Mouse (Mus musculus) granulocyte monocyte progenitor cell, adult 5-6 weeks (primary cell): ENCODE data around the gene Gm28044. TPM values are rescaled to one million over a fixed set of nuclear protein-coding genes. Genes with fewer than 3 reads are reported as not detected.

Experiments
- total RNA-seq, 2 experiments: library from RNA; stranded (forward) in 1 of 2; stranded (reverse) in 1 of 2; fragments of 200-712, 200-1000 nt in 1 of 2; fragments of >200 nt in 1 of 2; fragmentation: Nextera tagmentation in 1 of 2; gene quantifications; 2 replicates each; pipeline ENCODE4 v1.2.3; 2014 to 2017

The Gm28044 gene
- total RNA-seq, 2 experiments from 2014 or later, result 4.3 to 8.4 TPM

Other genes starting within 250 kb of the Gm28044 start
- gene Rslcan18, start 244.3 kb downstream of the Gm28044 start, total RNA-seq (2014; fragmentation: Nextera tagmentation), result 2.4 TPM in 1 of 2 replicates, not detected in the other
- 1.8 TPM in 1 of 2 replicates, not detected in the other for gene Rslcan18, start 244.3 kb downstream of the Gm28044 start, total RNA-seq (2017)
- gene Zfp759, start 238.9 kb downstream of the Gm28044 start, total RNA-seq (2014; fragmentation: Nextera tagmentation), result 3.4 and 4.0 TPM in 2 replicates
- 8.4 and 13.4 TPM in 2 replicates for gene Zfp759, start 238.9 kb downstream of the Gm28044 start, total RNA-seq (2017)
- gene Rsl1, start 187.4 kb downstream of the Gm28044 start, total RNA-seq (2014; fragmentation: Nextera tagmentation), result 3.7 and 6.4 TPM in 2 replicates
- 5.6 and 6.6 TPM in 2 replicates for gene Rsl1, start 187.4 kb downstream of the Gm28044 start, total RNA-seq (2017)
- gene Zfp455, start 166.0 kb downstream of the Gm28044 start, total RNA-seq (2014; fragmentation: Nextera tagmentation), result 6.7 and 8.0 TPM in 2 replicates
- 1.9 and 3.0 TPM in 2 replicates for gene Zfp455, start 166.0 kb downstream of the Gm28044 start, total RNA-seq (2017)
- 5.1 and 10.4 TPM in 2 replicates for gene Zfp458, start 82.1 kb downstream of the Gm28044 start, total RNA-seq (2014; fragmentation: Nextera tagmentation)
- 2.1 and 5.2 TPM in 2 replicates for gene Zfp458, start 82.1 kb downstream of the Gm28044 start, total RNA-seq (2017)
- 1.3 and 5.7 TPM in 2 replicates for gene Zfp457, start 54.1 kb downstream of the Gm28044 start, total RNA-seq (2014; fragmentation: Nextera tagmentation)
- 1.7 and 1.8 TPM in 2 replicates for gene Zfp457, start 54.1 kb downstream of the Gm28044 start, total RNA-seq (2017)
- gene Zfp595, start 28.0 kb downstream of the Gm28044 start, total RNA-seq (2014; fragmentation: Nextera tagmentation), result 6.9 and 10.0 TPM in 2 replicates
- 4.4 and 8.9 TPM in 2 replicates for gene Zfp595, start 28.0 kb downstream of the Gm28044 start, total RNA-seq (2017)
- 4.5 and 9.2 TPM in 2 replicates for gene Zfp953, start 69 bp upstream of the Gm28044 start, total RNA-seq (2014; fragmentation: Nextera tagmentation)
- gene Zfp953, start 69 bp upstream of the Gm28044 start, total RNA-seq (2017), result 6.3 and 9.2 TPM in 2 replicates
- gene Gm28041, start 15.2 kb upstream of the Gm28044 start, total RNA-seq (2014; fragmentation: Nextera tagmentation), result 6.1 TPM in 1 of 2 replicates, not detected in the other
- not detected in 2 replicates for gene Gm28041, start 15.2 kb upstream of the Gm28044 start, total RNA-seq (2017)
- gene Zfp456, start 15.3 kb upstream of the Gm28044 start, total RNA-seq (2014; fragmentation: Nextera tagmentation), result 4.1 and 6.3 TPM in 2 replicates
- 1.8 and 5.7 TPM in 2 replicates for gene Zfp456, start 15.3 kb upstream of the Gm28044 start, total RNA-seq (2017)
- 5.4 and 15.3 TPM in 2 replicates for gene Zfp429, start 39.3 kb upstream of the Gm28044 start, total RNA-seq (2014; fragmentation: Nextera tagmentation)
- gene Zfp429, start 39.3 kb upstream of the Gm28044 start, total RNA-seq (2017), result 5.6 and 6.1 TPM in 2 replicates
- gene Zfp459, start 60.9 kb upstream of the Gm28044 start, total RNA-seq (2014; fragmentation: Nextera tagmentation), result 0.60 and 1.1 TPM in 2 replicates
- 0.86 and 0.88 TPM in 2 replicates for gene Zfp459, start 60.9 kb upstream of the Gm28044 start, total RNA-seq (2017)
- 8.4 and 8.7 TPM in 2 replicates for gene Zfp874a, start 91.1 kb upstream of the Gm28044 start, total RNA-seq (2014; fragmentation: Nextera tagmentation)
- gene Zfp874a, start 91.1 kb upstream of the Gm28044 start, total RNA-seq (2017), result 6.6 and 15.0 TPM in 2 replicates
- gene Zfp874b, start 123.7 kb upstream of the Gm28044 start, total RNA-seq (2014; fragmentation: Nextera tagmentation), result 5.8 and 7.3 TPM in 2 replicates
- 4.5 and 8.5 TPM in 2 replicates for gene Zfp874b, start 123.7 kb upstream of the Gm28044 start, total RNA-seq (2017)
- gene Zfp58, start 140.0 kb upstream of the Gm28044 start, total RNA-seq (2014; fragmentation: Nextera tagmentation), result 8.5 and 11.4 TPM in 2 replicates
- 8.3 and 11.9 TPM in 2 replicates for gene Zfp58, start 140.0 kb upstream of the Gm28044 start, total RNA-seq (2017)
- gene Gm26965, start 165.6 kb upstream of the Gm28044 start, total RNA-seq (2014; fragmentation: Nextera tagmentation), result not detected in 2 replicates
- not detected in 2 replicates for gene Gm26965, start 165.6 kb upstream of the Gm28044 start, total RNA-seq (2017)
- 22.9 and 26.6 TPM in 2 replicates for gene Zfp87, start 165.6 kb upstream of the Gm28044 start, total RNA-seq (2014; fragmentation: Nextera tagmentation)
- gene Zfp87, start 165.6 kb upstream of the Gm28044 start, total RNA-seq (2017), result 10.7 and 17.8 TPM in 2 replicates
- 10.0 and 12.3 TPM in 2 replicates for gene Zfp748, start 193.3 kb upstream of the Gm28044 start, total RNA-seq (2014; fragmentation: Nextera tagmentation)
- gene Zfp748, start 193.3 kb upstream of the Gm28044 start, total RNA-seq (2017), result 8.6 and 11.6 TPM in 2 replicates
- gene Zfp729b, start 249.2 kb upstream of the Gm28044 start, total RNA-seq (2014; fragmentation: Nextera tagmentation), result 10.8 and 17.2 TPM in 2 replicates
- gene Zfp729b, start 249.2 kb upstream of the Gm28044 start, total RNA-seq (2017), result 16.1 and 16.3 TPM in 2 replicates